Mouse (Mus musculus) gastrocnemius, postnatal 25 days (tissue): ENCODE measurements around the gene Ubl4b. TPM values are rescaled to one million over a fixed set of nuclear protein-coding genes. Genes with fewer than 3 reads are reported as not detected.
A peak's percentile ranks its signal among the peaks of the same experiment; 100 is the strongest.

Experiments used
- DNase-seq: peaks from one replicate; pipeline ENCODE4 v3.0.0; 2022
- total RNA-seq, 2 experiments: library from RNA; stranded (reverse); gene quantifications; 1 replicate in 1 of 2; 2 replicates in 1 of 2; pipeline ENCODE4 v1.2.3; 2021

The Ubl4b gene
- total RNA-seq, 2 experiments from 2014 or later, result not detected

GRCm38 (mm10) chr3:107567766-107568165 is 12.9 kb upstream of the Ubl4b start:
- no peak for DNase-seq

DNA sequence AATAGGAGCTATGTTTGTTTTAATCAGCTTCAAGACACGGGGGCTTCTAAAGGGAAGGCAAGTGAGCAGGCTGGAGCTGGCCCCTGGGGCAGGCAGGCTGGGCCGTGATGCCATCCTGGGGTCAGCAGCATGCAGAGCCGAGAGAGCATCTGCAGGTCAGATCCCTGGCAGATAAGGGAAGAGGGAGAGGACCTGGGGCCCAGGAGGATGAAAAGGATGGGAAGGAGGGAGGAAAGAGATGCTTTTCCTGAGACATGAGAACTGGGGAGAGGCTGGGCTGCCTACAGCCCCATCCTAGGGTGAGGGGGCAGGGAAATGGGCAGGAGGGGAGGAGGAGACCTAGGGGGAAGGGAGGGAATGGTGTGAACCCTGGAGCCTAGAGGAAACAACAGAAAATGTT is 10.5 kb upstream of the Ubl4b start:
- DNase-seq, result no peak

- no peak for DNase-seq
These were observed 9.0 kb upstream of the Ubl4b start for GRCm38 (mm10) chr3:107563880-107564279.

- no peak for DNase-seq
These were observed 7.7 kb upstream of the Ubl4b start for GRCm38 (mm10) chr3:107562591-107562990.

DNA sequence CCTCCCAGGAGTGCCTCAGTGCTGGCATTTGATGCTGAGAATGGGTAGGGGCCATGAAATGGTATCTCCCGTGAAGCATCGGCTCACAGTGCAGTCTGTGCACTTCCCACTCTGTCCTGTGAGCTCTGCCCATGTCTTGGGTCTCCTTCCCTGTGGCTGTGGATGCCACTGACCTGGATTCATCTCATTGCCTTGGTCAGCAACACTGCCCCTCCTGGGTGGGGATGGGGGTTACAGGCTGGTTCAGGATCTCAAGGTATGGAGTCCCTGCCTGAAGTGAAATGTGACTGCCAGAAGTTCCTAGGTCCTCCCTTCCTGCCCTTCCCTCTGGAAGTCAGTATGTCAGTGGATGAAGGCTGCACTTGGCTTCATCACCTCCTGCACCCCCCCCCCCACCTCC is 7.2 kb upstream of the Ubl4b start:
- DNase-seq, result no peak

GRCm38 (mm10) chr3:107559183-107559582 is 4.3 kb upstream of the Ubl4b start:
- peak; percentile 70 for DNase-seq

DNA sequence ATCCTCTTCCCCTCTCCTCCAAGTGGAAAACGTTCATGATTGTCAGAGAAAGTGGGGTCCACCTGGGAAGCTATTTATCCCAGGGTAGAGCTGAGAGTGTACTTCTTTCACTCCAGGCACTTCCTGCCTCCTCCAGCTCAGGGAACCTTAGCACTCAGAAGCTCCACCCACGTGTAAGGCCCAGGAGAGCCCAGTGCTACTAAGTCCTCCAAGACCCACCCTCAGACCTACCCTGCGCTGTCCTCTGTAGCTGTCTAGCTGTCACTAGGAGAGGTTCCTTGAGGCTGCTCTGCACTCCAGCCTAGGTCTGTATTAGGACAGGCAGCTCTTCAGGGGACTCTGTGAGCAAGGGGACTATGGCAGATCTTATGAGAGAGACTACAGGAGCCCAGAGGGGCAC is 3.9 kb upstream of the Ubl4b start:
- DNase-seq, result no peak

- DNase-seq, result no peak
These were observed 4.3 kb downstream of the Ubl4b start for GRCm38 (mm10) chr3:107550409-107551049.

GRCm38 (mm10) chr3:107546956-107547355 is 7.9 kb downstream of the Ubl4b start:
- DNase-seq, result no peak

- no peak for DNase-seq
These were observed 9.0 kb downstream of the Ubl4b start for GRCm38 (mm10) chr3:107545716-107546412.

DNA sequence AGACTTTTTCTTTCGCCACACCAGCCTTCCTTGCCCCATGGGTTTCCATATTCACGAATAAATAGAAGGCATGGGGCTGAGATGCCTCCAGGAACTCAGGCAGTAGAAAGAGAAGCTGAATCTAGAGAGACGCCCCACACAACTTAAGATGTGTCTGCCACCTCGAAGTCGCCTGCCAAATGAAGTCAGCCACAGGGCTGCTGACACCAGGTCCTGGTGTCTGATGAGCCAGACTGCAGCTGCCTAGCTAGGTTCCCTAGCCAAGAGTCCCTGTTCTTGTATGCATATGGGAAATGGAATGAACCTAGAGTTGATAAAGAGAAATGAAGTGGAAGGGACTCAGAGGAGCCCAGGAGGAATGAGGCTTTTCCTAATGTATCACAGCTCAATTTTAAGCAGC is 9.6 kb downstream of the Ubl4b start:
- DNase-seq, result no peak

GRCm38 (mm10) chr3:107543158-107544080 is 11.5 kb downstream of the Ubl4b start:
- DNase-seq, result no peak

DNA sequence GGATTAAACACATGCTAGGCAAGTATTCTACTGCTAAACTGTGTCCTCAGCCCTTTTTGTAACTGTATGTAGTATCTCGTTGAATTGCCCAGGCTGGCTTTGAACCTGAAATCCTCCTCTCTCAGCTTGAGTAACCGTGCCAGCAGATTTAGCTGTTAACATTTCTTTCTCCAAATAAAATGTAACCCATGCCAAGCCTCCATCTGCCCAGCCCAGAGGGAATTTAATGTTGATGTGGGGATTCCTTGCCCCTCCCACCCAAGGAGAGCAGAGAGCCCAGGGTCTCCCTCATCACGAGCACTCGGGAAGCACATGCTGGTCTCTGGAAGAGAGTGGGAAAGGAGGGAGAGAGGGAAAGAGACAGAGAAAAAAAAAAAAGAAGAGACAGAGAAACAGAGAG is 12.3 kb downstream of the Ubl4b start:
- DNase-seq, result no peak

DNA sequence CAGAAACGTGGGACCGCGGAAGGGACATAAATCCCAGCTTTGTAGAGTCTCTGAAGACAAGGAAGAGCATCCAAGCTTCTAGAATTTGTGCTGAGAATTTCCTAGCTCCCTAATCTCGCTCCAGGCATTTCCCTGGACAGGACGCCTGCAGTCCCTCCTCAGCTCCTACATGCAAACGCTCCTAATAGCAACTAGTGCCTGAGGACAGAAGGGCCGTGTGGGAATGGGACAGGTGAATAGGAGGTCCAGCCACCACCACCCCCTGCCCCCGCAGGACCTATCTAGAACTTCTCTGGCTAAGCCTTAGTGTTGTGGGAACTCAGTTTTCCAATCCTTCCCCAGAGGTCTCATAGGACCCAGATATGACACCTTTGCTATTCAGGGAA is 17.4 kb downstream of the Ubl4b start:
- DNase-seq, result no peak

DNA sequence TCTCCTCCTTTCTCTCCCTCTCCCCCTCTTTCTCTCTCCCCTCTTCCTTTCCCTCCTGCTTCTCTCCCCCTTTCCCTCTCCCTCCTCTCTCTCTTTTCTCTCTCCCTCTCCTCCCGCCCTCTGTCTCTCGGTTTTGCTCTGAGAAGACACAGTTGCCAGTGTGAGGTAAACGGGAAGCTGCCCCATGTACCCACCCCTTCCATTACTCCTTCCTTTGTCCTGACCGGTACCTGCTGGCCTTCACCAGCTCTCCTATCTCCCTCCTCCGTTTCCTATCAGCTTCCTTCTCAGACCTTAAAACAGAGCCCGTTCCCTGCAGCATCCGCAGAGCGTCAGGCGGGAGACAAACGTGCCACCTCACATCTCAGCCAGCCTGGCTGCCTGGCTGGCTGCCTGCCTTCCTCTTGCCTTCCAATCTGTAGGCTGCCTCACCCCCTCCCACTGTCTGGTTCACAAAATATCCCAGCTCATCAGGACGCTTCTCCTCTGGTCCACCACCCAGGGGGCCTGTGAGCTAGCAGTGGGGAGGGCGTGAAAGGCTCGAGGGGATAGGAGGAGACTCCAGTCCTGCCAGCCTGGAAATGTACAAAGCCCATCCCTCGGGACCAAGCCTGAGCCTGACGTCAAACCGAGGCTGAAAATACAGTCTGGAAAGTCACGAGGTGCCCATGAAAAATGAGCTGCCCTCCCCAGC is 17.9 kb downstream of the Ubl4b start:
- peak; percentile 22 for DNase-seq

GRCm38 (mm10) chr3:107534951-107535350 is 19.9 kb downstream of the Ubl4b start:
- no peak for DNase-seq

GRCm38 (mm10) chr3:107533532-107533931 is 21.3 kb downstream of the Ubl4b start:
- DNase-seq, result no peak

DNA sequence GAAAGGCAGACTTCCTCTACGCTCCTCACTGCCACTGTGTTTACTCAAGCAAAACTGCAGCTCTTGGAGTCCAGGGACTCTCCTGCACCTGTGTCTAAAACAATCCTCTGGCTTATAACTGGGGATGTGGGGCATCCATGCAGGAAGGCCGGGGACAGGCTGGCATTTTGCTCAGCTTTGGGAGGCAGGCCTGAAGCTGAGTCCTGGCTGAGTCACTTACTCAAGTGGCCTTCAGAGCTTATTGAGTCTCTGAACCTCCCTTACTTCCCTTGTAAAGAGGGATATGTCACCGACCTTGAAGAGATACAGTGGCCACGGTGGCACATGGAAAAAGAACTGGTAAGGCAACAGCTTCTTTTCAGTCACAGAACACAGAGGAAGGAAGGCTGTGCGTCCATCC is 24.3 kb downstream of the Ubl4b start:
- DNase-seq, result no peak

DNA sequence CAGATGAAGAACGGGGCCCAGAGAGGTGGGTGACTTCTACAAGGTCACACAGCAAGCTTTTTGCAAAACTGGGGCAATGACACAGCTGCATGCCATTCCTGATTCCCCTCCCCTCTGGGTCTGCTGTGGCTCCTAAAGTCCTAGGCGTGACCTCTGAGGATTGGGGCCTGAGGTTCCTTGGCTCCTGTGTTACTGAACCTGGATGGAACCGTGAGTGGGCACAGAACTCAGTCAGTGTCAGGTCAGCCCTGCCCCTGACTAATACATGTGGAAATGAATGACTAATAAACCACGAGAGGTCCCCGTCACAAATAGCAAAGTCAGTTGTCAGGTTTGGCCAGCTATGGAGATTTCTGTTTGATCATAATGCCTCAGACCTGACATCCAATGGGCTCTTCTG is 25.7 kb downstream of the Ubl4b start:
- DNase-seq, result no peak

DNA sequence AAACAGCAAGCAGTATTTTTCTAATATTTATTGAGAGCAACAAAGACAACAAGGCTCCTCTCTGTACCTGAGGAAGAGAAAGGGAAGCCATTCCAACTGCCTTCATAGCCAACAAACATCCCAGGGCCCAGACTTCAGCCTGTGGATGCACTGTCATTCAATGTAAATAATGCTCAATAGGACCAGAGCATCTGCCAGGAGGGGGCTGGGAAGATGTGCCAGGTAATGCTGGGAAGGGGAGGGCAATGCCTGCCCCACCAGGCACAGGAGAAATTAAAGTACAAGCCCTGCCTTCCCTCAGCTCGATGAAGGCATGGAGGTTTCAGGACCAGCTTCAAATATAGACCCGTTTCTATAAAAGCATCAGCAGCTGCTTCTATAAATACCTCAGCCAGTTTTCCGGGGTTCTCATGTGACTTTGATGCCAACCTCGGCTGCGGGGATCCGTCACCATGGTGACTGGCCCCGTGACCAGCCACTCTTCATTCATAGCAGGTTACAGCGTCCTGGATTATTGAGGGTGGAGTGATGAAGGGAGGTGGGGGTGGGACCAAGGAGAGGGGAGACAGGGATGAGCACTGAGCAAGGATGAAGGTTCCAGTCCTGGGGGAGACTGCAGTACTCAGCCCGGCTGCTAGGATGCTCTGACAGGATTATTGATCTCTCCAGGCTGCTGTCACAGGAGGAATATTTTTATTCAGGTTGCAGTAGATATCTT is 26.3 kb downstream of the Ubl4b start:
- DNase-seq, result no peak

GRCm38 (mm10) chr3:107524547-107524946 is 30.3 kb downstream of the Ubl4b start:
- DNase-seq, result no peak

GRCm38 (mm10) chr3:107520931-107521330 is 33.9 kb downstream of the Ubl4b start:
- no peak for DNase-seq
